Mouse (Mus musculus) lung, postnatal 14 days (tissue): ENCODE results near the gene Kcnn3.

ENCODE experiments used
- DNase-seq: peaks from one replicate; pipeline ENCODE4 v3.0.0; 2021

The Kcnn3 gene

DNA sequence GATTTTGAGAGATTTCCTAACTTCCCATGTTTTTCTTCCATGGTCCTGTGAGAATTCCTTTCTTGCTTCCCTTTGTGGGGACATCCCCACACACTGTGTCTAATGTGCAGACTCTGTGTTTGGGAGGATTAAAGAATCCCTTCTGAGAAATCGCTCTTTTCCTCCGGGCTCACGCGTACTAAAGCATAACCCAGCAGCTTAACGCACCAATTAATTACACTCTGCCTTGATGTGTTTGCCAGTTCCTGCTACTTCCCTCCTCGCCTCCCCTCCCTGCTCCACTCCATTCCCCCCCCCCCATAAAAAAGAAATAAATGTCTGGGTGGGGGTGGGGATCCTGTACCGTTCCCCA, 1.5 kb downstream of the Kcnn3 start:
- no peak for DNase-seq

DNA sequence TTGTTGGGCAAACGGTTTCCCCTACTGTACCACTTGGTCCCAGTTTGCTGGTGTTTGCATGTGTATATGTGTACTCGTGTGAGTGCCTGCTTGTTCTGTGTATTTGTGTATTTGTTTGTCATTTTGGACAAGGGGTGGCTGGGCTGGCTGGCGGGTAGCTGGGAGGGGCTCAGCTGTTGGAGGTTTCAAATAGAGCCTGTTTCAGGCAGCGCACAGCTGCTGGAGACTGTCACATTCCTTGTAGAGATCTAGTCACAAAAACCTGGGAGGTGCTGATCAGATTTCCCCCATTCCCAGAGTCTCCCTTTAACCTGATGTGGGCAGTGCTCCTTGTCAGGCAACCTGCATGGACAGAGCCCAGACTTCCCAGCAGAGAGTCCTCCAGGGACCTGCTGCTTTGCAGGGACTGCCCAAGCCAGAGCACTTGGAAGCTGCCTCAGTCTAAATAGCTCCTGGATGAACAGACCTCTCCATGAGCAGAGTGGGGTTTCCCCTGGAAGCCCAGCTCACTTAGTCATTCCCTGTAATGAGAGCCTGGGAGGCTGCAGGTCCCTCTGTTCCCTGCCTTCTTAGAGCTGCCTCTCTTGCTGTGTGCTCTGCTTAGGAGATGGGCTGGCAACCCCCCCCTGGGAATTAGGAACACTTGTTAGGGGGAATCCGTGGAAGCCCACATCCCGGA, 2.6 kb downstream of the Kcnn3 start:
- no peak for DNase-seq

DNA sequence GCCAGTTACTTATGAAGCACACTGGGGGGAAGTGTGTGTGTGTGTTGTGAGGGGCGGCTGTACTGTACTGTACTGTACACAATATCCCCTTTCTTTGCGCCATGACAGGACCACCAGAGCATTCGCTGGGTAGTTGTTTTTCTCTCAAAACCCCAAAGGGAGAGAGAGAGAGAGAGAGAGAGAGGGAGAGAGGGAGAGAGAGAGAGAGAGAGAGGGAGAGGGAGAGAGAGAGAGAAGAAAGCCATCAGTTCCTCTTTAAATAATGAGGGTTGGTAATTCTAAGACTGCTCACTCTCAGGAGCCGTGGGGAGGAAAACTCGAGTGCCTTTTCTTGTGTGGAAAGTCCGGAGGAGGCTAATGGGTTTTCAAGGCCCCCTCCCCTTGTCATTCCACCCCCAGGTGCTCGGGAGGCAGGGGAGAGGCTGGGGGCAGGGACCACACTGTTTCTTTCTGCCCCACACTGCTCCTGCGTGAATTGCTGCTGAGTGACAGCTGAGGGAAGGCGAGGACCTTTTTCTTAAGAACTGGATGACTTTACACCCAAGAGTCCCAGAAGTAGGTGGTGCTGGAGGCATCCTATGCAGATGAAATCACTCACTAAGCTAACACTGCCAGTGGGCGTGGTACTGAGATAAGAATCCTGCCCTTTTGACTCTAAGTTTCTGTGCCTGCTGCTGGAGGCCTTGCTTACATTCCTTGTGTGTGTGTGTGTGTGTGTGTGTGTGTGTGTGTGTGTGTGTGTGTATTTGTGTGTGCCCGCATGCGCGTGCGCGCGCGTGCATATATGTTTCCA, 6.5 kb downstream of the Kcnn3 start:
- DNase-seq = peak; percentile 23

DNA sequence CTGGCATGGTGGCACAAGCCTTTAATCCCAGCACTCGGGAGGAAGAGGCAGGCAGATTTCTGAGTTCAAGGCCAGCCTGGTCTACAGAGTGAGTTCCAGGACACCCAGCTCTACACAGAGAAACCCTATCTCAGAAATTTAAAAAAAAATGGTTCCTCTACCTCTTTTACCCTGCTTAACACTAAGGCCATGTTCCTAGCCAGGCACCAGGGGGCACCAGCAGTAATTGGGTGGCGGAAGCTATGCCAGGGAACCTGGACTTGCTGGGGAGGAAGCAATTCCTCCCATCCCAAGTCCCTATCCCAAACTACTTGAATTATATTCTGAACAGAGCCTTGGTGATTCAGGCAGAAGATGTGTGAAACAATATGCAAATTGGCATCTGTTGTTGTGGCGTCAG, 9.8 kb downstream of the Kcnn3 start:
- DNase-seq = peak; percentile 31

DNA sequence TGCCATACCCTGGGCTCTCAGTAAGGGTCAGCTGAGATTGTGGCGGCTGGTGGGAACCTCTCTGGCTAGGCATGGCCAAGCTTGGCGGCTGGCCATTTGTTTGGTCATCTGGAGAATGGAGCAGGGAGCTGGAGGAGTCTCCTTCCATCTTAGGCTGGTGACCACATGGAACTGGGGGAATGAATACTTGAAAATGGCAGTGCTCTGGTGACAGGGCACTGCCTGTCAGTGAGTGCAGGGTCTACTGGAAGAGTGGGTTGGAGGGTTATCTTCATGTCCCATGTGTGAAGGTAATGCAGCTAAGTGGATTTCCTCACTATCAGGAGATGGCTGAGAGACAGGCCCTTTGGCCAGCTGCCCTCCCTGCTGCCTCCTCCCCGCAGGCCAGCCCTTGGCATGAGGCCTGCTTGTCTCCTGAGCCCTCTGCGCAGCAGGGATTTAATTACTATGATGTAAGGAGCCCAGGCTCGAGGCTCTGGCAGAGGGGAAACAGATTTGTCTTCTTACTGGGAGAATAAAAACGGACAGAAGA, 14.7 kb downstream of the Kcnn3 start:
- DNase-seq = peak; percentile 41

DNA sequence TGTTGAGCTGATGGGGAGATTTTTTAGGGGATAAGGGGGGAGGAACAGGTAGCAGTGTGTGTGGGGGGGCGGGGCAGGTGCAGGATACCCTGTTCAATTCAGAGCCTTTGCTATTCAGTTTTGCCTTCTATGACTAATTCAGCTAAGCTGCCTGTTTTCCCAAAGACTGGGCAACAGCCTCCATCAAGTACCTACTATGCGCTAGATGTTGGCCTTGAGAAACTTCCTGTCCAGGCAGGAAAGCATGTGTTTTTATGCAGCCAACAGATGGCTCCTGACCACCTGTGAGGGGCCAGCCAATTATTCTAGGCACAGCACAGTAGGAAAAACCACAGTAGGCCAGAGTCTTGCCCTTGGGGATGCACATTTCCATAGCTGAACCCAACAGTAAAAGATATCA, 15.2 kb downstream of the Kcnn3 start:
- no peak for DNase-seq

DNA sequence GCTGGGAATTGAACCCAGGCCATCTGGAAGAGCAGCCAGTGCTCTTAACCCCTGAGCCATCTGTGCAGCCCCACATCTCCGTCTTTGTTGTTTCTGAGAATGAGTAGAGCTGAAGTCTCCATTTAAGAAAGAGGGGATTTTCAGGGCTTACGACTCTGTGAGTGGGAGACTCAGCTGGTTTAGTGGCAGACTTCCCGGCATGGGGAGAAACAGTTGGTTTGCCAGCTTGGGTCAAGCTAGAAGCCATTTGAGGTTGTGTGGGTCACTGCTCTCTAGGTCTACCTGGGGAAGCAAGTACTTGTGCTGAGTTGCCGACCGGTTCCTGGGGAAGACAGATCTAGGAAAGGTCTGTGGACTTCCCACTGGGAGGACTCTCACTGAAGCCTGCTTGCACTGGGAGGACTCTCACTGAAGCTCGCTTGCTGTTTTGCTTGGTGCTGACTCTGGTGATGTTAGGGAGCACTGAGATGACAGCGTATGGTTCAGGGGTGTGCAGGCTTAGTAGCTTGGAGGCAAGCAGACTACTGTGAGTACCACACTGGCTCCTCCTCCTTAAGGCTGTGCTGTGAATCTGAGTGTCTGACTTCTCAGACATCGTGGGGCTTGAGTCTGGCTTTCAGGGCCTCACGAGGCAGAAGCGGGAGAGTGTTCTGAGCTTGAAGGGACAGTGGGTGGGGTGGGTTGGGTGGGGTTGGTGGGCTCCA, 19.2 kb downstream of the Kcnn3 start:
- no peak for DNase-seq

DNA sequence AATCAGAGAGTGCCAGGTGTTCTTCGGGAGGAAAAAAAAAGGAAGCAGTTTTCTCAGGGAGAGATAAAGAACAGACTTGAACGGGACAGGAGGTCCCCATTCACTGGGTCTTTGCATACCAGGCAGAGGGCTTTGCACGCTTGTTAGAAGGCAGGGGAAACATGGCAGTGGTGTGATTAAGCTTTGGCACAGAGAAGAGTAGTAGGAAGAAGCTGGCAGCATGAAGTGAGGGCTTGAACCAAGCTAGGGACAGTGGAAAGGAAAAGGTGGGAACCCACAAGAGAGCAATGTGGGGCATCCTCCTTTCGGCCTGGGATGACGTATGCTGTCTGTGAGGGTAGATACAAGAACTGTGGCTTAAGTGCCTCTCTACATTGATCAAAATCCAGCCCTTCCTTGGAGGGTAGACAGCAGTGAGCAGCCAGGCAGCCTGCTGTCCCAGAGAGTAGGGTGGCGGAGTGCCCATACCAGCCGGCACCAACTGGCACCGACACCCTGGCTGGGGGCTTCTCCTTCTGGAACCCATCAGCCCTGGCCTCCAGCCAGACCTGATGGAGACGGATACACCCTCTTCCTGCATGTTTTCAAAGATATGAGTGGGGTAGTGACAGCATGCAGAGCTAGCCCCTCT, 19.9 kb downstream of the Kcnn3 start:
- no peak for DNase-seq

DNA sequence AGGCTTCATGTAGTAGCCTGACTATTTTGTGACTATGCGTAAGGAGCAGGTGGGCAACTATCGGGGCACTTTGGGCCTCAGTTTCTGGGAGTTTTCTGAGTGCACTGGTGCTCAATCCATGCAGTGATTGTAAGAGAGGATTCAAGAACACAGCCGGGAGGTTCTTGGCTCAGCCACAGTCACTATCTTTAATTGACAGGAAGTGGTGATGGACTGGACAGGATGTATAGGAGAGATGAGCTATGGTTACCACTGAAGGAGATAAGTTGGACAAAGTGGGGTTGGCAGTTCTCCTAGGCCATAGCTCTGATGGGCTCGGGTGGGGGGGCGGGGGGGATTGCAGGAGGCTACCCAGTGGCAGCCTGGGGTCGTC, 20.4 kb downstream of the Kcnn3 start:
- no peak for DNase-seq

DNA sequence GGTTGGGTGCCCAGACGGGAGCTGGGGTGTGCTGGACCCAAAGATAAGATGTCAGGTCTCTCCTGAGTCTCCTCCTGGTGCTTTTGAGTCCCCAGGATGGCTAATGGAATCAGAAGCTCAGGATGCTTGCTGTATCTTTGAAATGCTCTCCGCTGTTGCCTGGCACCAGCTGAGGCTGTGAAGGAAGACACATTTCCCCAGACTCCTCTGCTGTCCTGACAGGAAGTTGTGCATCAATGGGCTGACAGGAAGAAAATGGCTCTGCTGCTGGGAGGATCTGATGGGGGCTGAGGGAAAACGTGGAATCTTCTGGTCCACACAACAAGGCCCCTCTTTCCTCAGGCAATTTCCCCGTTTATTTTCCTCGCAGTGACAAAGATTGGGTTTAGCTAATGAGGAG, 27.0 kb downstream of the Kcnn3 start:
- no peak for DNase-seq

DNA sequence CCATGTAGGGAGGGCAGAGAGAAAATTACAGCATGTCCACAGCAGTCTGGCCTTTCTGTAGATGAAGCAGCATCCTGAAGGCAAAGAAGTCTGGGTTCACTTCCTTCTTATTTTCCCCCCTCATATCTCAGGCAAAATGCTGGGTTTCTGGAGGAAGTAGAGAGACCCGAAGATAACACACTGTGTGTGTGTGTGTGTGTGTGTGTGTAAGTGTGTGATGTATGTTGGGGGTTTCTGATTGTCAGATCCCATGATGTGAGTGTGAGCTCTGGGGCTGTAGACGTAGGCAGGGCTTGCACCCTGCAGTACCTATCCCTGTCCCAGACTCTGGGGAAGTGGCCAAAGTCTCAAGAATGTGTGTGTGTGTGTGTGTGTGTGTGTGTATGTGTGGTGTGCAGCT, 28.8 kb downstream of the Kcnn3 start:
- DNase-seq = no peak

DNA sequence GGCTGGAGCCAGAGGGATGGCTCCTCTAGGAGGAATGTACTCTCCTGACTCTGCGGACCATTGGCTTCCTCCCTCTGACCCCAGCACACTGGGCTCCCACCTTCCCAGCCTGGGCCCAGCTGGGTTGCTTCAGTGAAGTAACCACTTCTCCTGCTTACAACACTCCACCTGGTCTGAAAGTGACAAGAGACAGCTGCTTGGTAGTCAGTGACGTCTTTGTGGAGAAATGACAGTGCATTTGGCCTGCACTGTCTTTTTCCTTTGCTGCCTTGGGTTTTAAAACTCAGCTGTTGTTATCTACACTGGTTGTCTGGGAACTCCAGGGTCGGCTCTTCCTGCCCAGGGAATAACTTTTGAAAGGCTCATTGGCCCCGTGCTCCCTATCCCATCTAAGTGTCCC, 29.5 kb downstream of the Kcnn3 start:
- DNase-seq = peak; percentile 18

DNA sequence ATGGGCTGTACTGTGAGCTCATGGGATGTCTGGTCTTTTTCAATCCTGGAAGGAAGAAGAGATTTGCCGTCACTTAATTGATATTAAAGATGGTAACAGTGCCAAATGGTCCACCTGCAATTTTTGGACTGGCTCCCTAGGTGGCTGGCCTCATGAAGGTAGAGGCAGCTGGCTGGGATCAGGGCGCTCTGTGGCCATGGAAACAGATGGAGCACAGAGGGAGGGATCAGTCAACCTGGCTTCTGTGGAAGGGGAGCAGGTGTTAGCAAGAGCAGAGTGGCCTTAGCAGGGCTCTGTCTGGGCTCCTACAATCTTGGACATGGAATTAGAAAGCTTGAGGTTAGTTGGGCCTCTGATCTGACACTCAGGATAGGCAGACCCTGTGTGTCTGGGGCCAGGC, 31.9 kb downstream of the Kcnn3 start:
- DNase-seq = no peak

DNA sequence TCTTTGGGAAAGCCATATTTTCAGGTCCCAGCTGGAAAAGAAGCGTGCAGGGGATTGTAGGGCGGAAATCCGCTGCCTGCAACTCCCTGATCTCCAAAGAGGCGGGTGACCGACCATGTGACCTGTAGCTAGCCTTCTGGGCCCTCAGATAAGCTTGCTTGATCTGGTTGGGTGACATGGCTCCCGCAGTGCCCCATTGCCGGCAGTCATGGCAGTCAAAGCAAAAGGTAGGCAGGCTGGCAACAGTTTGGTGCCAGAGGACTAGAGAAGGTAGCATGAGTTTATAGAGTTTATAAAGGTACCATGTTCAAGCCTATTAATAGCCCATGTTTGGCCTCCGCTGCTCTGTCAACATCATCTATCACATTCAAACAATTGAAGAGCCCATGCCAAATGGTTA, 33.5 kb downstream of the Kcnn3 start:
- DNase-seq = no peak

DNA sequence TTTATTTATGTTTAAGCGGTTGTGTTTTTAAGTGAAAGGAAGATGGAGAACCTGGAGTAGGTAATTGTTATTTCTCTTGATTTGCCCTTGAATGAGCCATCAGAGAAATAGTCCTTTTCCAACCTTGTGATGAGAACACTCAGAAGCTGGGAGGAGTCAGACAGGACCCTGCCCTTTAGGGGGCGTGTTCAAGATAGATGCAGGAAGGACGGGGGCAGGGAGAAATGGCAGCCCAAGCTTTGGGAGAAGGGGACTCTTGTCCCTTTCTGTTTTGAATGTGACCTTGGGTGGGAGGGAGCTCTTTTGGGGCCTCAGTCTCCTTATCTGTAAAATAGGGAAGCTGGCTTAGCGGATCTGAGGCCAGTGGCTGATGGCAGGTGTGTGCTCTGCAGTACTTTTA, 34.0 kb downstream of the Kcnn3 start:
- DNase-seq = no peak

DNA sequence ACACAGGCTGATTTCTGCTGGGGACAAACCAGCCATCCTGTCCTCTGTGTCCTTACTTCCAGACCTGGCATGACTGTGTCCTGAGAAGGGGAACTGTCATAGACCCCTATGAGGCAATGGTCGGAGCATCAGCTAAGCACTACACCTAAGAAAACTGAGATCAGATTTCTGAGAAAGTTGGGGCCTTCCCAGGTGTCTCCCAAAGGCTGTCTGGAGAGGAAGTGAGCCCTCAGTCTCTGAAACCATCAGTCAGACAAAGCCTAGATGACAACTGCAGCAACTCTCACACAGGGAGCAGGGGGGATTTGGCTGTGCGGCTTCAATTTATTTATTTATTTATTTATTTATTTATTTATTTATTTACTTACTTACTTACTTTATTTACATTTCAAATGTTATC, 34.6 kb downstream of the Kcnn3 start:
- no peak for DNase-seq

DNA sequence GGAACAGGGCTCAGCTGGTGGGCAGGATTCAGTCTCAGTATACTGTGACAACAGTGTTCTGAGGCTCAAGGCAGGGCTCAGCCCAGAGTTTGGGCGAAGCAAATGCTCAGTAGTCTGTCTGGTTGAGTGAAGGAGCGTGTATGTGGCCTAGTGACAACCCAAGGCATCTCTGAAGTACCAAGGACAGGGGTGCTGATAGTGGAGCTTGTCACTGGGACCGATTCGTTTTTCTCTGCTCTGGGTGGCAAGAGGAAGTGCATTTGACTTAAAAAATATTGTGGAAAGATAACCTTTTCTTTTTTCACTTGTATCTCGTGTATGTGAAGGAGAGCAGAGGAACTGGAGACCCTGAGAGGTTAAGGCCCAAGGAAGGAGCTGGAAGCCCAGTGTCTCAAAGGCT, 37.8 kb downstream of the Kcnn3 start:
- no peak for DNase-seq

DNA sequence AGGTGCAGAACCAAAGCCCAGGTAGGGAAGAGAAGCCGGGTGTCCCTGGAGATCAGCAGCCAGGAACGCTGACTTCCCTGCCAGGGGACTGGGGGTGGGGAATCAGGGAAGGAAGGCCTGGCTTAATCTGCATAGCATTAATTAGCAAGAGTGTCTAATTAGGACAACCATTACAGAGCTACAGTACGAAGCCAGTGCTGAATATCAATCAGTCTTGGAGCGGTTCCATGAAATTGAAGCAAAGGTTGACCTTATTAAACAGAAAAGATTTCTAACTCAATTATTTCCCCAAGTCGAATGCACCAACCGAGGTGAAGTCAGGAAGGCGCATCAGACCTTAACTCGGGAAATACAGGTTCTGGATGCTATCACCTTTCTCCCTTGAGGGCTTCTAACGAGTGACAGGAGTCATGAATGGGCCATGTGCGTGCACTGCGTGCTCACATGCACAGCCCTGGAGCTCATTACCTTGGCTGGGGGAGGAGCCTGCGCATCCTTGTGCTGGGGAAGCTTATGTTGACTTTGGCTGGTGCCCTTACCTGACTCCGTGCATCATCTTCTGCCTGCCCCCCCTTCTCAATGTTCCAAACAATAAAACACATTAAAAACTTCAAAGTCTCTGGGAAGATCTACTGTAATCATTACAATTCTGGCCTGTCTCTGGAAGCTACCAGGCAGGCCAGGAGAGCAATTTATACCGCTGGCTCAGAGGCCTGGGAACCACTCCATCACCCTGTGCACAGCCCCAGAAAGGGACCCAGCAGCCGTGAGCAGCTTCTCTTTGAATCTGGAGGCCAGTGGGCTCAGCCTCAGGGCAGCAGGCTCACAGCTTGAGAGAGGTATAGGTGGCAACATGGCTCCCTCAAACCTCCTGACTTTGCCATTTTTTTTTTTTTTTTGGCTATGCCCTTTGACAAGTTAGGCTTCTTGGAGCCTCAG, 39.3 kb downstream of the Kcnn3 start:
- DNase-seq = no peak

DNA sequence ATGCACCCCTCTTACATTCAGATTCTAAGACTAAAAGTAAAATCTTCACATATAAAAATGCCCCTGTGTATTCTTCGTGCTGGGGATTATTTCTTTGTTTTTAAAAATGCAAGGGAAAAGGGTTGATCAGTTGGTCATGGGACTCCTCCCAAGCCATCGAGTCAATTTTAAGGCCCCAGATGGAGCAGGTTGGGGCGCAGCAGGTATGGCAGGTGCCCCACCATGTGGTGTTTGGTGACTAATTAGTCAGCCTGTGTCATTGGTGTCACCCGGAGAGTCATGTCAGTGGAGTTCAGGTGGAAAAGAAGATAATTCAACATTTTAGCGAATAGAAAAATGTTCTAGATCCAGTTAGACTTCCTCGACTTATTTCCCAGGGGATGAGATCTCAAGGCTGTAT, 41.4 kb downstream of the Kcnn3 start:
- no peak for DNase-seq

DNA sequence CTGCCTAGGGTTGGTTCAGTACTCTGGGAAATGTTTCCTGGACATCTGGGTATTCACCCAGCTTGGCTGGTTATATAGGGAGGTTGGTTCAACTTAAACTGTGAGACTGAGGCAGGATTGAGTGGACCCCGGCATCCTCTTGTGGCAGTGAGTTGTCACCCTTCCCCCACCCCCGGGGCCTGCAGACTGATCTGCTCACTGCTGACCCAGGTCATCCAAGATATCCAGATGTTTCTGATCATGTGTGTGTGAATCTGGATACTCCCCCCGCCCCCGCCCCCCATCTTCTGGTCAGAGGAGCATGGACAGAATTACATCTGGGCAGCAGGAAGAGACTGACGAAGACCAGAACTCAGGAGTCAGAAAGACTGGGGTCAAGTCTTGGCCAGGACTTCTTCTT, 45.4 kb downstream of the Kcnn3 start:
- no peak for DNase-seq

DNA sequence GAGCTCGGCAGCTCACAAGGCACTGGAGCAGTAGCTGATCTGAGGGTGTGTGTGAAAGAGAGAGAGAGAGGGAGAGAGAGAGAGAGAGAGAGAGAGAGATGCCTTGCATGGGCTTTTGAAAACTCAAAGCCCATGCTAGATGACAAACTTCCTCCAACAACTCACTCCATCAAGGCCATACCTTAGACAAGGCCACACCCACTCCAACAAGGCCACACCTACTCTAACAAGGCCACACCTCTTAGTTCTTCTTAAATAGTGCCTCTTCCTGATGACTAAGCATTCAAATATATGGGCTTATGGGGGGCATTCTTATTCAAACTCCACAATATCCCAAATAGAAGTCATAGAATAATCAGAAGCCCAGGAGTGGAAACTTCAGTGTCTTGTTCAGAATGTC, 49.1 kb downstream of the Kcnn3 start:
- DNase-seq = no peak

DNA sequence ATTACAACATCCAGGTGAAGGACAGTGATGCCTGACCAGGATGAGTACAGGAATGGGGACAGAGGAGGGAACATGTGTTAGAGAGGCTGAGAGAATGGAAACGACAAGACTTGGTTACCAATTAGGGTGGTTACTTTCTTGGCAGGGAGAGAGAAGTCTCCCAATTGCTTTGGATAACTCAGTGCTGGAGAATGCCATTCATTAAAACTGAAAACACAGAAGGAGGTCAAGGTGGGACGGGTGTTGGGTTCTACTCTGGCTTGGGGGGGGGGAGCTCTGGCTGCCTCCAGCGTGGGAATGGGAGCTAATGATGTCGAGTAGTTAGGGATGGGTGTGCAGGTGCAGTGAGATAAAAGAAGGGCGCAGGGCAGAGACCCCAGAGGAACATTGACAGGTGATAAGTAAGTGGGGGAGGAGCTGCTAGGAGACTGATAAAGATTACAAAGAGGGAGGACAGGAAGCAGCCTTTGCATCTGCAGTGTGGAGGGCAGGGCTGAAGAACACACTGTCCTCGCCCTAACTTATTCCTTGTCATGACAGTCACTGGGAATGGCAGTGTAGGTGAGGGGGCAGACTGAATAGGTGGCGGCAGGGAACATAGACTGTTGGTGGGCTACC, 49.9 kb downstream of the Kcnn3 start:
- no peak for DNase-seq
